Mouse (Mus musculus) fat pad, adult 2 months (tissue): ENCODE measurements around the gene Uhmk1.
"Not testable (repeated sequence)": the region's sequence is repeated elsewhere in the genome, so short reads cannot be mapped to it uniquely, and the experiment has no call there.

ENCODE experiments used
- DNase-seq: peaks from one replicate; pipeline ENCODE4 v3.0.0-alpha.2; 2011; ENCODE audit warnings: low read depth, low spot score; ENCODE audit errors: extremely low read depth

Gene Uhmk1

DNA sequence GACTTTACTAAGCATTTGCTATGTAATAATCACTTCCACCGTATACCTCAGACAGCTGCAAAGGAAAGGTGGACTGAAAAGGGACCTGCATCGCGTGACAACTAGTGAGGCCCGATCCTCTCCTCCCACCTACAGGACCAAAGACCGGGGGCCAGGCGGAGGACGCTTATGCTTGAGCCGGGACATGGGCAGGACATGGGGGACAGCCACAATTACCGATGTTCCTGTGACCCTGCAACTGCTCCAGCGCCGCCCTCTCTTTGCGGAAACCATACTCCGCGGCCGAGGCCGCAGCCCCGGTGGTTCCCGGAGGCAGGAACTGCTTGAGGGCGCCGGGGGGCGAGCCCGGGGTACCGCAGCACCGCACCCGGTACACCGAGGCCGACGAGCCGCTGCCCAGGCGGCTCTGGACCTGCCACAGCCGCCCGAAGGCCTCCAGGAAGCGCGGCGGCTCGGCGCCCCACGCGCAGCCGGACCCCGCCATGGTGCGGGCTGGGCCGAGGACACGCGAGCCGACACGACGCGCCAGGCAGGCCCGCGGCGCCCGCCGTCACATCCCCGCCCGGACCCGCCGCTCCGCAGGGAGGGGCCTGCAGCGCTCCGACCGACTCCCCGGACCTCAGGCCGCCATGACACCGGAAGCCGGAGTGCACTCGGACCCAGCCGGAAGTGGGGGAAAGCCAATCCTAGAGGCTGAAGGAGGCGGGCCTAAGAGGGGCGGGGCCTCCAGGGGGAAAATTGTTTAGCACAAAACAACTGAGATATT, at the start of gene Uhmk1:
Uhmk1 (minus strand) TSS at position 641 of the 766 bp plus-strand sequence.
- no peak for DNase-seq

DNA sequence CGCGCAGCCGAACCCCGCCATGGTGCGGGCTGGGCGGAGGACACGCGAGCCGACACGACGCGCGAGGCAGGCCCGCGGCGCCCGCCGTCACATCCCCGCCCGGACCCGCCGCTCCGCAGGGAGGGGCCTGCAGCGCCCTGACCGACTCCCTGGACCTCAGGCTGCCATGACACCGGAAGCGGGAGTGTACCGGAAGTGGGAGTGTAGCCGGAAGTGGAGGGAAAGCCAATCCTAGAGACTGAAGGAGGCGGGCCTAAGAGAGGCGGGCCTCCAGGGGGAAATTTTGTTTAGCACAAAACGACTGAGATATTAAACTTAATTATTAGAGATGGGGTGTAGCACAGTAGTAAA, 40.3 kb upstream of the Uhmk1 start:
- DNase-seq, result peak; percentile 4

DNA sequence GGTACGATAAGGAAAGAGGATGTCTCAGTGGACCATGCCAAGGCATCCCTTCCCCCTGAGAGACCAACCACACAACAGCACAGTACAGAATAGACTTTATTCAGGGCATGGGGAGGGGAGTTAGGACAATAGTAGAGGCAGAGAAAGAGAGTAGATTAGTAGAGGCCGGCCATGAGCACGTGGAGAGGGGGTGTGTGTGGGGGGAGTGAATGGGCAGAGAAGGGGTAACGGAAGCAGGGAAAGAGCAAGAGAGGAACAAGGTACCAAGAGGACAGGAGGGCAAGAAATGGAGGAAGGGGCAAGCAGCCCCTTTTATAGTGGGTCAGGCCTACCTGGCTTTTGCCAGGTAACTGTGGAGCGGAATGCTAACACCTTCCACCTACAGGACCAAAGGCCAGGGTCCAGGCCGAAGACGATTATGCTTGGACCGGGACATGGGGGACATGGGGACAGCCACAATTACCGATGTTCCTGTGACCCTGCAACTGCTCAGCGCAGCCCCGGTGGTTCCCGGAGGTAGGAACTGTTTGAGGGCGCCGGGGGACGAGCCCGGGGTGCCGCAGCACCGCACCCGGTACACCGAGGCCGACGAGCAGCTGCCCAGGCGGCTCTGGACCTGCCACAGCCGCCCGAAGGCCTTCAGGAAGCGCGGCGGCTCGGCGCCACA, 39.8 kb upstream of the Uhmk1 start:
- DNase-seq, result no peak

DNA sequence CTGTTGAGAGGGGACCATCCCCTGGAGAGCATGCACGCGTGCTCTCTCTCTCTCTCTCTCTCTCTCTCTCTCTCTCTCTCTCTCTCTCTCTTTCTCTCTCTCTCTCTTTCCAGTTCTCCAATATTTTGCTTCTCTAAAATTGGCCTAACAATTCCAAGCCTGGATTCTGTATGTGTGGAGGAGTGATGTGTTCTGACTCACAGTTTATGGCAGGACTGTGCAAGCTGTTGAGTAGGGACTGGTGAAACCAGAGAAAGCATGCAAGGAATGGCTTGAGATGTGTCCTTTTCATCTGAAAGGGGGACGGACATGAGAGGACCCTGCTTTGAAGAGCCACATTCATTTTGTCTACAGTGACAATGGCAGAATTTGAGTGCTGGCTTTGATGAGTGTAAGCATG, 29.8 kb upstream of the Uhmk1 start:
- DNase-seq, result no peak

DNA sequence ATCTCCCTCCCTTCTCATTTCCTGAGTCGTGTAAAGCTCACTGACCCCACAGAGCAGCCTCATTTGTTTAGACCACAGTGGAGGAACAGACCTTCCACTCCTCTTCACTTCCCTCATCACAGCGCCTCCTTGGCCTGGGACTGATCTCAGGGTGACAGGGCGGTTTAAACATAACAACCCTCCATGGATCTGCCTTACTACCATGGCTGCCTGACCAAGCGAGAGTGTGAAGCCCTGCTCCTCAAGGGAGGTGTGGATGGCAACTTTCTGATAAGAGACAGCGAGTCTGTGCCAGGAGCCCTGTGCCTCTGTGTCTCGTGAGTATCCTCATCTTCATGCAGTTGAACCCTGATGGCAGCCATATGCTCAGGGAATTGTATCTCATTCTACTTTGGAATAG, 17.5 kb upstream of the Uhmk1 start, which contains the start of gene Sh2d1b2:
Sh2d1b2 (plus strand) TSS at position 62 of the 400 bp plus-strand sequence.
- DNase-seq, result not testable (repeated sequence)

DNA sequence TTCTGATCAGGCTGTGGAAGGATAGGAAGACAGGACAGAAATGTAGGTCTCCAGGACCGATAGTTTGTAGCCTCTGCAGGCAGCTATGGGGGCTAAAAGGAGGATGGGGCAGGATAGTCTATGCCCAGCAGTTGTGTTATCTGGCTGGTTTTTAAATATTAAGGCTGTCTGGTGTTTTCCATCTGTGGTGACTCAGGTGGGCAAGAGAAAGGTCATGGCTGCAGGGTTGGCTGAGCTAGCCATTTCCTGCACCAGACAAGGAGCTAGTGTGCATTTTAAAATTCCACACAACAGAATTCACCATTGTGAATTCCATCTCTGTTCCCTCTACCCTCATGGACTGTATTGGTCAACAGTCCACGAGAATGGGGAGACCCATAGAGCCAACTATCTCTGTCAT, 8.1 kb upstream of the Uhmk1 start:
- no peak for DNase-seq

DNA sequence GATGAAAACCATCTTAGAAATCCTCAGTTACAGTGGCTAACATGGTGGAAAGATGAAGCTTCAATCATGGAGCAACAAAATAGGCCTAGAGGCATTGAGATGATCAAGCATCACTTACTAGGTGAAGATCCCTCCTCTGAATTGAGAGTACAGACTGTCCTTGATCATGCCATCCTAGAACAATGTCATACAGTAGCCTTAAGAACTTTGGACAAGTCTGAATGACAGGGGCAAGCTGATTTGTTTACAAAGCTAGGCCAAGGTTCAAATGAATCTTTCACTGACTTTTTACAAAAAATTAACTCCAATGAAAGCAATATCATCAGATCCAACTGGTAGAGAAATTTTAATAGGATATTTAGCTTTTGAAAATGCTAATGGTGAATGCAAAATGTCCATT, 5.2 kb upstream of the Uhmk1 start:
- DNase-seq, result no peak

DNA sequence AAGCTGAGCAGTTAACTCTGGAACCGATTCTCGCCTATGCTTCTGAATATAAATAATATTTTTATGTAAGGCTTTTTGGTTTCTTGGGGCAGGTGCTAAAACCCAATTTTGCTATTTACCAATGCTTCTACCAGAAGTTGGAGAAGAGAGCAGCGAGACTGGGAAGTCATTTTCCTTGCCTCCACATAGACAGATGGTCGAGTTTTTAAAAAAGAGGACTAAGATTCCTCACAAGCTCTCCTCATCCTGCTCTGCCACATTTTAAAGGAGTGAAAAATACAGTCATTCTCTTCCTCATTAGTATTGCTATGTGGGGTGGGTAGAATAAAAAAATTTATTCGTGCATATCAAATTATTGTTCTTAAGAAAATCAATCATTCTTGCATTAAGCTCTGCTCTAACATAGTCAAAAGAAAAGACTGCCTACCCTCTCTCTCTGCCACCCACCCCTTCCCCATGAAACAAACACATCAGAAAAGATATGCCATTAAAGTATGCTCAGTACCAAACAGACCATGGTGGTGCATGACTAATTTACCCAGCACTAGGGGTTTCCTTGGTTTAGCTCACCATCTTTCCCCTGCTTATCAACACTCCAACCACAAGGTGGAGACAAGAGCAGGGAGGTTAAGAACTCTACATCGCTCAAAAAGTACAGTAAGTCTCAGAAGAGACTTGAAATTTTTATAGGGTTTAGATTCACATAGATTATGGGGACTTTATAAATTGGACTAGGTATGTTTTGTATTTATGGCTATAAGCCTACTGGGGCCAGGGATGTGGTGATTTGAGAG, 3.1 kb upstream of the Uhmk1 start:
- no peak for DNase-seq

DNA sequence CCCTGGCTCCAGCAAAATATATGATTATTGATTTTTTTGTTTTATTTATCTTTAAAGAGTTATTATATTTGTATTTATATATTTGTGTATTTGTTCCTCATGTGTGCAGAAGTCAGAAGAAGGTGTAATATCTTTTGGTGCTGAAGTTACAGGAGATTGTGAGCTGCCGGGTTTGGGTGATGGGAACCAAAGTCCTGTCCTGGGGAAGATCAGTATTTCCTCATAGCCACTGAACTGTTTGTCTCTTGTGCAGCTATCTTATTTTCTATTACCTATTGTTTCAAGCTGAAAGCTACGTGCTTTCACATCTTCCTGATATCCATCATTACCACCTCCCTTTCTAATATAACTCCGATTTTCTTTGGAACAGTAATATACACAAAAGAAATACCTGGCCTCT, 393 bp upstream of the Uhmk1 start:
- no peak for DNase-seq

DNA sequence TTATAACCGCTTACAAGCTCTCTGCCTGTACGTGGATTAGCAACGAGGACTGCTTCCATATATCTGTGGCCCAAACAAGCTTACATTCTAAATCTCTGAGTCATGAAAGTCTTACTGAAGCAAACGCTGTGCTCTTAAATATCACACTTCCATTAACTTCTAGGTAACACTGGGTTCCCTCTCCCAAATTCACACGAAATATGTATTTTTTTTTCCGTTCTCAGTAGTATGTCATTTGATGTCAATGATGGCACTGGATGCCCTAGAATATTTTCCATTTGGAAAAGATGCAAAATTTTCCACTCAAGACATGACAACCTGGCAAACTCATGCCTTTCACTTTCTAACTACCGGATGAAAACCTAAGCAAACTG, 827 bp downstream of the Uhmk1 start:
- no peak for DNase-seq

DNA sequence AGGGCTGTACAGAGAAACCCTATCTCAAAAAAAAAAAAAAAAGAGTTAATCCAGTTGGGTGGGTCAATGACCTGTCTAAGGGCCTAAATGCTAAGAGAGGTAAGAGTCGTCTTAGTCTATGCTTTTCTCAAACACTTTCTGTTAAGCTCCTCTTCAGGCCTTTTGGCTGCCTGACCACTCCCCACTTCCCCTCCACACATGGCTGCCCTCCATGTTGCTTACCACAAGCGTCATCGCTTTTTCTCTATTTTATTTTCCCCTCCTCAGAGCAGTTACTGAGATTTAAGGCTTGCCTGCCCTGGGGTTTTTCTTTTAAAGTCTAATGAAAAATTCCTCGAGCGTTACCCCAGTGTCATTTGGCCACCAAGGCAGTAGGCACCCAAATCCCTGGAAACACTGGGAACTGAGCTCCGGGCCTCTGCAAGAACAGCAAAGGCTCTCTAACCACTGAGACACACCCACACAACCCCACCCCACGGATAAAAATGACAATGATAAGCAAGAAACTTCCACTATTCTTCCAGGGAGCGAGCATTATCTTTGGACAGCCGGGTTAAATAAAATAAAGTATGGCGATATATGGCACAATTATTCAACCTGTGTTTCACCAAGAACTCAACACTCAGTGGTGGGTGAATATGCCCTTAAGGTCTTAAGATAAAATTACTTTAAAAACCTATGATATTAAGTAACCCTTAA, 1.9 kb downstream of the Uhmk1 start:
- DNase-seq, result no peak

DNA sequence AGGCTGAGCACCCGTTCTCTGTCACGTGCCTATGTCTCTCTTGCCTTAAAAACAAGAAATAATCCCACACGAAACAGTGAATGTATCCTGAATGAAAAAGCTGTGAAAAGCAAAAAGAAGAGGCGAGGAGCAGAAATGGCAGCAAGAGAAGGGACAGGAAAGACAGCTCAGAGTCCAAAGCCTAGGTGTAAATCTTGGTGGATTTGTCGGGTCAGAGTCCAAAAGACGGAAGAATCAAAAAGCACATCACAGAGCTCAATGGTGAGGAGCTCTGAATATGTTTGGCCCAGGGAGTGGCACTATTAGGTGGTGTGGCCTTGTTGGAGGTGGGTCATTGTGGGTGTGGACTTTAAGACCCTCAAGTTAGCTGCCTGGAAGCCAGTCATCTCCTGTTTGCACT, 8.8 kb downstream of the Uhmk1 start:
- no peak for DNase-seq

DNA sequence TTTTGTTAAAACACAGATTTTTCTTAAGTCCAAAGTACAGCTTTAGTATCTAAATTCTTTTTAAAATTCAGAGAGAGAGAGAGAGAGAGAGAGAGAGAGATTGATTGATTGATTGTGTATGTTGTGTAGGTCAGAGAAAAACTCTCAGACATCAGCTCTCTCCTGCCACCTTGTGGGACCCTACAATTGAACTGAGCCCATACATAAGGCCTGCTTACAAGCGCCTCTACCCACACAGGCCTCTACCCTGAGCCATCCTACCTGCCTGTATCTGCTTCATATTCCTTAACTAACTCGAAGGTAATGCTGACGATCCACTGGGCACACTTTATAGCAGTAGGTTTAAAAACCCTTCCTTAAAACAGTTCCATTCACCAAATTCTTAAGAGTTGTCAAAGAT, 14.8 kb downstream of the Uhmk1 start:
- no peak for DNase-seq

DNA sequence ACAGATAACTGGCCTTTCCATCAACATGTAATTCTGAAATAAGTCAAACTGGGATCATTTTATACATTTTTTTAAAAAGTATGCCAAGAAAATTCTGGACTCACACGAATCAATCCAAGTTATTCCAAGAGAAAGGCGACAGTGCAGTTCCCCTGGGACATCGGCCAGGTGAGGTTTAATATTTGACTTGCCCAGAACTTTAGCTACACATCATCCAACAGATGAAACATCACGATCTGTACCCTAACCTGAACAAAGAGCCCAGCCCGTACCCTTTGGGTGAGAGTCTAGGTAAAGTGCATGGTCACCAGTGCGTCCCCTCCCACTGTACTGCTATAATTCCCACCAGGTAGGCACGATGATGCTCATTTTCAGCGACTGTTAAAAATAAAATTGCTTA, 19.0 kb downstream of the Uhmk1 start:
- no peak for DNase-seq

DNA sequence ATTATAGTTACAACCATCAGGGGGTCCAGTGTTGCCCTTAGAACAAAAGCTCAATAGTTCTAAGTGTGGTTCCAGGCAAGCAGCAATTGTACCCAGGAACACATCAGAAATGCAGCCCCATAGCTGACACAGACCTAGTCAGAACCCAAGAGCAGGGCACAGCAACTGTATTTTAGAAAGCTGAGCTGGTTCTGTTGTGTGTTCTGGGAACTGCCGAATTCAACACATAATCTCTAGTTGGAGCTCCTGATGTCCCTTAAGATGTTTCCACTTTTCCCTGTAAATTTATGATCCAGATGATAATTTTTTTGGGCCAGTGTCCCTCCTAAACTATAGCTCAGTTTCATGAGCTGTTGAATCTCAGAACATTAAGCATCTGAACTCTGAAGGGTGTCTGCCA, 23.3 kb downstream of the Uhmk1 start:
- no peak for DNase-seq

DNA sequence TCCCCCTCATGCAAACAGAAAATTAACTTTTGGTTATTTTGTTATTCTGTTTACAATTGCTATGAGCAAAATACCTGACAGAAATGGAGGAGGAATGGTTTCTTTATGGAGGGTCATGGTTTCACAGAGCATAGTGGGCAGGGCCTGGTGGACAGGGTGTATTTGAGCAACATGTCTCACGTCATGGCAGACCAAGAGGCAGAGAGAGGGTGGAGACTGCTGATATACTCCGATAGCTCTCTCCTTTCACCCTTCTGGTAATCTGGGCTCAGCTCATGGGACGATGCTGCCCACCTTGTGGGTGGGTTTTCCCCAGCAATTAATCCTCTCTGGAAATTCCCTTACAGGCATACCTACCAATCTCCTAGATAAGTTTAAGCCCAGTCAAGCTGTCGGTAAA, 25.0 kb downstream of the Uhmk1 start:
- DNase-seq, result no peak

DNA sequence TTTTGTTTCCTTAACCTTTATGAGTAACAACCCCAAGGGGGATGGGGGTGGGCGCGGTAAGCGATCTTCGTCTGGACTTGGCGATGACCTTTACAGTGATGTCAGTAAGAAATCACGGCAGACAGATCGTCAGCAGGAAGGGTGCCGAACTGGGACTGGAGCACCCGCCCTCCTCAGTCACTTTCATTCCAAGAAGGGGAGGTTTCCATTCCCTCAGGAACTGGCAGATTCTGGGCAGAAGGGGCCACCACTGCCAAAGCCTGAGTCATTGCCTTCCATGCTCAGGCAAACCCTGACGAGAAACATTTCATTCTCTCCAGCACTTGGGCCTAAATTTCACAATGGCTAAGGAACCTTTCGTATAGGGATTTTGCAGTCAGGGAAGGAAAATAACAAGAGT, 26.6 kb downstream of the Uhmk1 start:
- peak; percentile 49 for DNase-seq

DNA sequence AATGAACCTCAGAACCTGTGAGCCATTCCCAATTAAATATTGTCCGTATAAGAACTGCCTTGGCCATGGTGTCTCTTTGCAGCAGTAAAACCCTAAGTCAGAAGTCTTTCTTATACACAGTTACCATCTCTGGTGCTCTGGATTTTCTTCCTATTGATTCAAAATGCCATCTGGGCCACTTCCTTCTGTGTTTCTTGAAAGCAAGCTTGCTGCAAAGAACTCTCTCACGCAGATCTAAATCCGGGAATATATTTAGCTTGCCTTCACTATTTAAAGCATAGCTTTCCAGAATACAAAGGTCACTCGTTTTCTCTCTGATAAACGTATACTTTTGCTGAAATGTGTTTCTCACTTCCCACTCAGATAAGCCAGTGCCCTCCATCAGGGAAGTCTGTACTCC, 28.7 kb downstream of the Uhmk1 start:
- no peak for DNase-seq

DNA sequence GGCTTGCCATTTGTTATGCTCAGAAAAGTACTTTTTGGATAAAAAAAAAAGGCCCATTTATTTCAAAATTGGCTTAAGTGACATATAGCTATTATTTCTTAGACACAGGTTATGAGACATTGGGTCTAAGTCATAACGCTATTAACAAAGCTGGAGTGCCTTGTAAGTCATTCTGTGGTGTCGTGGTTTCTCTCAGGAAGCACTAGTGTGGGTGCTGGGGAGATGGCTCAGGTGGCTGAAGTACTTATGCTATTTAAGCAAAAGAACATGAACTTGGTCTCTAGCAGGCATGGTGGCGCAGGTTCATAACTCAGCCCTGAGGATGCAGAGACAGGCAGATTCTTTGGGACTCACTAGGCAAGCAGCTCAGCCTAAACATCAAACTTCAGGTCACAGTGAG, 30.1 kb downstream of the Uhmk1 start:
- no peak for DNase-seq

DNA sequence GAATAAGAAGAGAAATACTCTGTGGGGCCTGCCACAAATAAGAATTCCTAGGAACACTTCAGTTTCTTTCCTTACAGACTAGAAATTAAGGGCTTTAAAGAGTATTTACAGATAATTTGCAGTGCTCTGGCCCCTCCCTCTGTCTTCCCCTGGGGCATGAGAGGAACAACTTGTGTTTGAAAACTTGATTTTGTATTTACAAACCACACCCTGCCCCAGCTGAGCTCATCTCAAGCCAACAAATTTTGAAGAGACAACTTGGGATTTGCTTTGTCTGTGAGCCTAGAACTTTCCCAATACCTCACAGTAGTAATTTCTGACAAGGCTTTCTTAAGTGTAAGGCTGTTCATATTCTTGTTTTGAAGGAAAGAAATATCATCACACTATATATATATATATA, 32.5 kb downstream of the Uhmk1 start:
- DNase-seq, result no peak

DNA sequence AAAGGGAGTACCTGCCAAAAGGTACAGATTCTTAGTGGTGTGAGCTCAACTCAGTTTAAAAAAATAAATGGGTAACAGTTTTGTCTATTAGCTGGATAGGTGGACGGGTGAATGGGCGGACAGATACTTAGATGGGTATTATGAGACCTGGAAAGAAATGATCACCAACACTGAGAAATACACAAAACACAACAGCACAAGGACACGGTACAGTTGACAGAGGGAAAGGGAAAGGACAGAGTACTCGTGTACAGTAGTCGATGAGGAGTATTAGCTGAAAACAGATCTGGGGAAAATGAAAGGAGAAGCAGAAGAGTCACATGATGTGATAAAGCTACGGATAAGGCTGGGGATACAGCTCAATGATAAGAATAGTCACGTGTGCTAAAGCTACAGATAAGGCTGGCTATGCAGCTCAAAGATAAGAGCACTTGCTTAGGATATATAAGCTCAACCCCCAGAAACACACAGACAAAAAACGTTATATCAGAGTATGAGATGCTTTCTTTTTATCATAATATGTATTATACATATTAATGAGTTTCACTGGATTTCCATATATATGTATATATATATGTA, 38.4 kb downstream of the Uhmk1 start:
- no peak for DNase-seq
